Mouse (Mus musculus): ENCODE data around the gene Phf13. TPM values are rescaled to one million over a fixed set of nuclear protein-coding genes. Genes with fewer than 3 reads are reported as not detected.

Phf13 gene
- polyA plus RNA-seq, 1 experiment = not detected

DNA sequence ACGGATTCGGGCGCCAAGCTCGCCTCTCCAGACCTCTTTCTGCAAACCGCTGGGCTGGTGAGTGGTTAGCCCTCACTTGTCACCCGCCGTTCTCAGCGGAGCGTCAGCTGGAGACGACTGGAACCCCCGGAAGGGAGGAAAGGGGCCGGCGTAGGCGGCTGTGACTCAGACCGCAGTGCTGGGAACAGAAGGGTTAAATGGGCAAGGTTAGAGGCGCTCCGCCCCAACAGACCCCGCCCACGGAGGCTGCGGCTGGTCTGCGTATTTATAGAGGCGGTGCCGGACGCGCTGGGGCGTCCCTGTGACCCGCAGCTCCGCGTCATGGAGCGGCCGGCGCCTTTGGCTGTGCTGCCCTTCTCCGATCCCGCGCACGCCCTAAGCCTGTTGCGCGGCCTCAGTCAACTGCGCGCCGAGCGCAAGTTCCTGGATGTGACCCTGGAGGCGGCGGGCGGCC lies 12.6 kb upstream of the Phf13 start, which contains the start of gene Klhl21:
Klhl21 (plus strand) TSS at position 182 of the 454 bp plus-strand sequence.
- under 1% methylated on average over 45 of the region's 45 CpGs for WGBS
- peak within 1 kb of the TSS; percentile 78 for H3K4me3 ChIP-seq (ENCODE audit: insufficient read depth, low read depth, low read length)
- peaks cover 45% of the 10 kb centered on the region for H3K4me1 ChIP-seq (ENCODE audit: control insufficient read depth, insufficient read depth, low read length)
- TF ChIP-seq POLR2A (IDR thresholded peaks at IDR 0.05; ENCODE audit: insufficient read depth, low read depth, low read length) = peak; percentile 92
- TF ChIP-seq CTCF (IDR thresholded peaks at IDR 0.05; ENCODE audit: insufficient read depth, low read depth, low read length) = no peak
- peak within 1 kb of the TSS; percentile 73 for H3K27ac ChIP-seq (ENCODE audit: insufficient read depth, low read depth, low read length)

DNA sequence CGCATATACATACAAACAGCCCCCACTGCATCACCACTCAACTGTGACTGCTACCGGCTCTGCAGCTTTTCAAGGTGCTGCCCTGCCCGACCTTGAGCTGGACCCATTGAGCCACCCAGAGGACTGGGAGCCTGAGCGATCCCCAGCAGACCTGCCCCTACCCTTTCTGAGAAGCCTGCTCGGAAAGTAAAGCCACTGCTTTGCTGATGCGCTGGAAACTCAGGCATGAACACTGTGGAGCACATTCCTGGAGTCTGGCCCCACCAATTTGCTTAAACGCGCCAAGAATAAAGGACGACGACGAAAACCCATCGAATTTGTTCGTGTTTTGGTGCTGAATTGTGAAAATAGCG lies 12.1 kb upstream of the Phf13 start:
- WGBS = 3% methylated on average over 14 of the region's 14 CpGs
- H3K27ac ChIP-seq (ENCODE audit: insufficient read depth, low read depth, low read length) = peak overlapping the region; percentile 73
- TF ChIP-seq POLR2A (IDR thresholded peaks at IDR 0.05; ENCODE audit: insufficient read depth, low read depth, low read length) (no peak), CTCF (IDR thresholded peaks at IDR 0.05; ENCODE audit: insufficient read depth, low read depth, low read length) (no peak)

DNA sequence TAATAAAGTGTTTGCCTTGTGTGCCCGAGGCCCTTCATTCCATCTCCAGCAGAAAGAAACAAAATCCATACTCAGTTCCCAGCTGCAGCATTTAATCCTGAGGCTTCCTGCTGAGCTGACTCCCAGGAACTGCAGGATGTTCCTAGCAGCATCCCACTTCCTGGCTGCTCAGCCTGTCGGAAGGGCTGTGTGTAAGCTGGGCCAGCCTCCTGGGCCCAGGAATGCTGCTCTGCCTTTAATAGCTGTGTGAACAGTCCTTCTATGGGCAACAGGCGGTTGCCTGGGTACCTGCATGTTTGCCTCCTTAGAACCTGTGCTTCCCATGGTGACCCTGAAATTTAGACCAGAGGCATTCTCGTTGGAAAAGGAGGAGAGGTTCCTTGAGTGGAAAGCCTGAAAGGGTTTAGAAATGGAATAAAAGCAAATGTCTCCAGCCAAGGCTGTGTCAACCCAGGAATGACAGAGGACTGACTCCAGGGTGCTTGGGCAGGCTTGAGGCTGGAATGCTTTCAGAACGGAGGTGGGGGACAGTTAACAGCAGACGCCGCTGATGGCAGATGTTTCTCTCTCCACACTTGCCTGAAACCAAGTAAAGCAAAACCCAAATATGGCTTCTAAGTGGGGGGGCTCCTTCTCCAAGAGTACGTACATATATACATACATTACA lies 11.6 kb upstream of the Phf13 start:
- 11% methylated on average over 8 of the region's 8 CpGs for WGBS
- Histone ChIP-seq H3K27ac (ENCODE audit: insufficient read depth, low read depth, low read length) (peak overlapping the region; percentile 73; the same call in 1 of the 2 replicates), H3K4me3 (ENCODE audit: insufficient read depth, low read depth, low read length) (peak overlapping the region; percentile 78; the same call in 1 of the 2 replicates), H3K4me1 (ENCODE audit: control insufficient read depth, insufficient read depth, low read length) (peaks cover 36% of the 10 kb centered on the region)
- TF ChIP-seq CTCF (IDR thresholded peaks at IDR 0.05; ENCODE audit: insufficient read depth, low read depth, low read length) = no peak
- no peak for TF ChIP-seq POLR2A (IDR thresholded peaks at IDR 0.05; ENCODE audit: insufficient read depth, low read depth, low read length)

More for the DNA sequence above, 12.1 kb upstream of the Phf13 start:
- Histone ChIP-seq H3K4me3 (ENCODE audit: insufficient read depth, low read depth, low read length) (peak overlapping the region; percentile 78), H3K4me1 (ENCODE audit: control insufficient read depth, insufficient read depth, low read length) (peaks cover 40% of the 10 kb centered on the region)

DNA sequence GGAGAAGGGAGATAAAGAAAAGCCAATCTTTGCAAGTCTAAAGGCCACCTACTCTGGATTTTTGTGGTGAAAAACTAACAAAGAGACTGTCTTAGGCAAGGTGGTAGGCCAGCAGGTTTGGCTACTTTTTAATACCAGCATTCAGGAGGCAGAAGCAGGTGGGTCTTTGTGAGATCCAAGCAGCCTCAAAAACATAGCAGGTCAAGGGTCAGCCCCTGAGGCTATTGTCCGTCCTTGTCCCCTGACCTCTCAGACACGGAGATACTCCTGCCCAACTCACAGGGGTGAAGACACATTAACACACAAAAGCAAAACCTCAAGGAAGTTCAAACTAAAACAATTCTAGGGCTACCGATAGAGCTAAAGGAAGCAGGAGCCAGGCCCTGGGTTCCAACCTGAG lies 10.8 kb upstream of the Phf13 start:
- Histone ChIP-seq H3K27ac (ENCODE audit: insufficient read depth, low read depth, low read length) (peak overlapping the region; percentile 10; the same call in 1 of the 2 replicates), H3K4me3 (ENCODE audit: insufficient read depth, low read depth, low read length) (no peak overlapping the region), H3K4me1 (ENCODE audit: control insufficient read depth, insufficient read depth, low read length) (peaks cover 29% of the 10 kb centered on the region)
- TF ChIP-seq POLR2A (IDR thresholded peaks at IDR 0.05; ENCODE audit: insufficient read depth, low read depth, low read length) (no peak), CTCF (IDR thresholded peaks at IDR 0.05; ENCODE audit: insufficient read depth, low read depth, low read length) (no peak)
- WGBS = 44% methylated on average over 3 of the region's 3 CpGs

DNA sequence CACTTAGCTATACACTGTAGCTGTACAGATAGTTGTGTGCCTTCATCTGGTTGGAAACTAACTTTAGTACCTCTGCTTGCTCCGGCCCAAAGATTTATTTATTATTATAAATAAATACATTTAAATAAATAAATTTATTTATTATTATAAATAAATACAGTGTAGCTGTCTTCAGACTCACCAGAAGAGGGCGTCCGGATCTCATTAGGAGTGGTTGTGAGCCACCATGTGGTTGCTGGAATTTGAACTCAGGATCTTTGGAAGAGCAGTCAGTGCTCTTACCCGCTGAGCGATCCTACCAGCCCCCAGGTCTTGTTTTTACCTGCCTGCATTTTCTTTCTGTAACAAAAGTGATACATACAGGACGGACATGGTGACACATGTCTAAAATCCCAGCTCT lies 10.1 kb upstream of the Phf13 start:
- H3K27ac ChIP-seq (ENCODE audit: insufficient read depth, low read depth, low read length) = no peak overlapping the region
- no peak overlapping the region for H3K4me3 ChIP-seq (ENCODE audit: insufficient read depth, low read depth, low read length)
- TF ChIP-seq CTCF (IDR thresholded peaks at IDR 0.05; ENCODE audit: insufficient read depth, low read depth, low read length) (no peak), POLR2A (IDR thresholded peaks at IDR 0.05; ENCODE audit: insufficient read depth, low read depth, low read length) (no peak)
- WGBS = 78% methylated on average over 6 of the region's 6 CpGs
- peaks cover 25% of the 10 kb centered on the region for H3K4me1 ChIP-seq (ENCODE audit: control insufficient read depth, insufficient read depth, low read length)

DNA sequence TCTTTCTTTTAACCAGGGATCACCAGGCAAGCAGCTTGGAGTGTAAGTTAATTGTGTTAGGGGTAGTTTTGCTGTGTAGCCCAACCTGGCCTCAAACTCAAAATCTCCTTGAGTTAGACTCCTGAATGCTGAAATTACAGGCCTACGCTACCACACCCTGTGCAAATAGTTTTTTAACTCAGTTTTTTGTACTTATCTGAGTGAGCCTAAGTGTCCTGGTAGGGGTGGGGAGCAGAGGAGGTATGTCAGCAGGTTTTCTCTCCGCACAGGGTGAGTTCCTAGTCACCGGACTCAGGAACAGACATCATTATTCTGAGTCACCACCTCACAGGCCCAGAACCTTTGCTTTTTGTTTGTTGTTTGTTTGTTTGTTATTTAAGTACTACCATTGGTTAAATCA lies 6.0 kb upstream of the Phf13 start:
- TF ChIP-seq CTCF (IDR thresholded peaks at IDR 0.05; ENCODE audit: insufficient read depth, low read depth, low read length) = no peak
- H3K27ac ChIP-seq (ENCODE audit: insufficient read depth, low read depth, low read length) = no peak overlapping the region
- no peak overlapping the region for H3K4me3 ChIP-seq (ENCODE audit: insufficient read depth, low read depth, low read length)
- H3K4me1 ChIP-seq (ENCODE audit: control insufficient read depth, insufficient read depth, low read length) = peaks cover 9% of the 10 kb centered on the region
- WGBS = 90% methylated on average over 3 of the region's 3 CpGs

DNA sequence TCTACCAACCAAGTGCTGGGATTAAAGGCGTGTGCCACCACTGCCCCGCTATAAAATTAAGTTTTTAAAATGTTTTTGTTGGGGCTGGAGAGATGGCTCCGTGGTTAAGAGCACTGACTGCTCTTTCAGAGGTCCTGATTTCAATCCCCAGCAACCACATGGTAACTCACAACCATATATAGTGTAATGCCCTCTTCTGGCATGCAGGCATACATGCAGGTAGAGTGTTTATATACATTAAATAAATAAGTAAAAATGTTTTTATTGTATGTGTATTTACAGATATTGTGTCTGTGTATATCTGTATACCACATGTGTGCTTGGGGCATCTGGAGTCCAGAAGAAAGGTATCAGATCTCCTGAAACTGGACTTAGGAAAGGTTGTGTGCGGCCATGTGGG lies 5.3 kb upstream of the Phf13 start:
- 67% methylated on average over 4 of the region's 4 CpGs for WGBS
- TF ChIP-seq CTCF (IDR thresholded peaks at IDR 0.05; ENCODE audit: insufficient read depth, low read depth, low read length) (no peak), POLR2A (IDR thresholded peaks at IDR 0.05; ENCODE audit: insufficient read depth, low read depth, low read length) (no peak)
- peak overlapping the region; percentile 53; the same call in 1 of the 2 replicates for H3K27ac ChIP-seq (ENCODE audit: insufficient read depth, low read depth, low read length)
- no peak overlapping the region for H3K4me3 ChIP-seq (ENCODE audit: insufficient read depth, low read depth, low read length)
- peaks cover 7% of the 10 kb centered on the region for H3K4me1 ChIP-seq (ENCODE audit: control insufficient read depth, insufficient read depth, low read length)

DNA sequence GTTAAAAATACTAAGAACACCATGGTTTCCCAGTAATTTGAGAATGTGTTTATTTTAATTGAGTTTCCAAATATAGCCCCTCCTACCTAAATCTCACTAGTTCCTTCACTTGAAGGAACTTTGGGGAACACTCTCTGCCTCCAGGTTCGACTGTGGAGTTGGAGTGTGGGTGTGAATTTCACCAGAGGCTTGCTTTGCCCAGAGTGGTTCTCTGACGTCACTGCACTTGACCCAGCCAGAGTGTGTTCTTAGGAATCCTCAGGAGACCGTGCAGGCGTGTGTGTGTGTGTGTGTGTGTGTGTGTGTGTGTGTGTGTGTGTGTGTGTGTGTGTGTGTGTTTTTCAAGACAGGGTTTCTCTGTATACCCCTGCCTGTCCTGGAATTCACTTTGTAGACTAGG lies 4.8 kb upstream of the Phf13 start:
- peaks cover 7% of the 10 kb centered on the region for H3K4me1 ChIP-seq (ENCODE audit: control insufficient read depth, insufficient read depth, low read length)
- H3K4me3 ChIP-seq (ENCODE audit: insufficient read depth, low read depth, low read length) = no peak overlapping the region
- peak overlapping the region; percentile 53; the same call in 1 of the 2 replicates for H3K27ac ChIP-seq (ENCODE audit: insufficient read depth, low read depth, low read length)
- WGBS = 19% methylated on average over 4 of the region's 4 CpGs
- TF ChIP-seq POLR2A (IDR thresholded peaks at IDR 0.05; ENCODE audit: insufficient read depth, low read depth, low read length) (no peak), CTCF (IDR thresholded peaks at IDR 0.05; ENCODE audit: insufficient read depth, low read depth, low read length) (no peak)

DNA sequence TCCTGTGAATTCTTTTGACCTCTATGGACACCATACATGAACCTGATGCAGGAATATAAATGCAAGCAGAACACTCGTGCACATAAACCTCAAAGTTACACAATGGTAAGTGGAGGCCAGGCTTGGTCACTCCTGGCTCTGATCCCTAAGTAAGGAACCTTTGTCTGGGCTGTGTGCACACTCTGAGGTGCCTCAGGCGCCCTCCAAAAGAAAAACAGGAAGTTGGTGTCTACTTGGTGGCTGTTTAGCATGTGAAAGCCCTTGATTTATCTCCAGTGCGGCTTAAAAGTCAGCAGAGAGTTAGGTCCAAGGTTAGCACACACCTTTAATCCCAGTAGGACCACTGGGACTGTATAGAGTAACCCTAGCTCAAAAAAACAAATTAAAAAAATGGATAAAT lies 3.4 kb upstream of the Phf13 start:
- WGBS = 88% methylated on average over 3 of the region's 3 CpGs
- Histone ChIP-seq H3K27ac (ENCODE audit: insufficient read depth, low read depth, low read length) (no peak overlapping the region), H3K4me3 (ENCODE audit: insufficient read depth, low read depth, low read length) (no peak overlapping the region), H3K4me1 (ENCODE audit: control insufficient read depth, insufficient read depth, low read length) (peaks cover 9% of the 10 kb centered on the region)
- TF ChIP-seq POLR2A (IDR thresholded peaks at IDR 0.05; ENCODE audit: insufficient read depth, low read depth, low read length) (no peak), CTCF (IDR thresholded peaks at IDR 0.05; ENCODE audit: insufficient read depth, low read depth, low read length) (no peak)
